Mouse (Mus musculus) cerebellum, adult 18-20 months (tissue): ENCODE measurements around the gene Bcas1.
"Not testable (repeated sequence)": the region's sequence is repeated elsewhere in the genome, so short reads cannot be mapped to it uniquely, and the experiment has no call there.

Source experiments
- DNase-seq, 2 experiments: peaks; one replicate each; pipeline ENCODE4 v3.0.0; 2021

The Bcas1 gene

GRCm38 (mm10) chr2:170427704-170428103, at the start of gene Bcas1:
Gene Bcas1, minus strand, starts transcription at chr2:170427845.
- DNase-seq = no peak

- no peak for DNase-seq
These were observed 49.0 kb upstream of the Bcas1 start for GRCm38 (mm10) chr2:170476643-170477042.

GRCm38 (mm10) chr2:170476215-170476614, 48.6 kb upstream of the Bcas1 start:
- DNase-seq = no peak

- DNase-seq = no peak
These were observed 47.5 kb upstream of the Bcas1 start for GRCm38 (mm10) chr2:170475164-170475563.

- no peak for DNase-seq
These were observed 46.5 kb upstream of the Bcas1 start for GRCm38 (mm10) chr2:170474125-170474524.

GRCm38 (mm10) chr2:170470591-170470990, 42.9 kb upstream of the Bcas1 start:
- no peak for DNase-seq

- peak; percentile 10 to 28 for DNase-seq
These were observed 42.1 kb upstream of the Bcas1 start for GRCm38 (mm10) chr2:170469616-170470308.

- DNase-seq = no peak
These were observed 40.4 kb upstream of the Bcas1 start for GRCm38 (mm10) chr2:170468009-170468408.

GRCm38 (mm10) chr2:170464817-170465216, 37.2 kb upstream of the Bcas1 start:
- no peak for DNase-seq

- no peak for DNase-seq
These were observed 34.0 kb upstream of the Bcas1 start for GRCm38 (mm10) chr2:170461652-170462051.

- DNase-seq = no peak
These were observed 32.2 kb upstream of the Bcas1 start for GRCm38 (mm10) chr2:170459805-170460204.

- no peak for DNase-seq
These were observed 31.5 kb upstream of the Bcas1 start for GRCm38 (mm10) chr2:170459183-170459582.

GRCm38 (mm10) chr2:170453809-170454208, 26.2 kb upstream of the Bcas1 start:
- not testable (repeated sequence) for DNase-seq

GRCm38 (mm10) chr2:170450933-170451332, 23.3 kb upstream of the Bcas1 start:
- DNase-seq = peak; percentile 34 to 55

GRCm38 (mm10) chr2:170447651-170448050, 20.0 kb upstream of the Bcas1 start:
- DNase-seq = no peak

GRCm38 (mm10) chr2:170446843-170447383, 19.3 kb upstream of the Bcas1 start:
- no peak for DNase-seq

GRCm38 (mm10) chr2:170445861-170446260, 18.2 kb upstream of the Bcas1 start:
- DNase-seq = no peak

GRCm38 (mm10) chr2:170442535-170442934, 14.9 kb upstream of the Bcas1 start:
- DNase-seq = peak; percentile 14 to 22

GRCm38 (mm10) chr2:170438782-170439181, 11.1 kb upstream of the Bcas1 start:
- no peak for DNase-seq

GRCm38 (mm10) chr2:170436204-170436603, 8.6 kb upstream of the Bcas1 start:
- DNase-seq = no peak

- DNase-seq = no peak
These were observed 4.5 kb upstream of the Bcas1 start for GRCm38 (mm10) chr2:170432152-170432551.

- no peak for DNase-seq
These were observed 1.3 kb upstream of the Bcas1 start for GRCm38 (mm10) chr2:170428966-170429365.

- DNase-seq = no peak
These were observed 3.5 kb downstream of the Bcas1 start for GRCm38 (mm10) chr2:170424131-170424530.

- no peak for DNase-seq
These were observed 5.7 kb downstream of the Bcas1 start for GRCm38 (mm10) chr2:170421924-170422323.

GRCm38 (mm10) chr2:170418748-170419147, 8.9 kb downstream of the Bcas1 start:
- no peak for DNase-seq
